Mouse (Mus musculus): Measurements from ENCODE around the gene Gm11639. TPM values are rescaled to one million over a fixed set of nuclear protein-coding genes. Genes with fewer than 3 reads are reported as not detected.

The Gm11639 gene
- polyA plus RNA-seq, 1 experiment from 2014 or later = not detected

DNA sequence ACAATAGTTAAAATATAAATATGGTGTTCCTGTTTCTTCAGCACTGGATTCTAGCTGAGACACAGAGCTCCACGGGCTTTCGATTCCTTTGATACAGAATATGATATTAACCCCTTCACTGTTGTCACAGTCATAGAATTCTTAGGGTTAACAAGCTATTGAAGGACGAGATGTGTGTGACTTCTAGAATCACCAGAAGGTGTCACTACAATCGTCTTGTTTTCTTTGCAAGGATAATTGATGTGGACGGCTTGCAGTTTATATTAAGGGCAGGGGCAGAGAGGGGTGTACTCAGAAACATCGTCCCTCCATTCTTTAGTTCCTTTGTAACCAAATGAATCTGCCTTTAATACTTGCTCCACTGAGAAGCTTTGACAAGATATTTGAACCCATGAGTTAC, 80.3 kb downstream of the Gm11639 start:
- no peak for DNase-seq (ENCODE audit: low spot score)
- no peaks in the 10 kb centered on the region for H3K4me1 ChIP-seq (replicated peaks; ENCODE audit: control insufficient read depth, insufficient read depth, low read length)
- H3K9ac ChIP-seq (ENCODE audit: low read depth, low read length) = no peak overlapping the region
- no peaks in the 10 kb centered on the region for H3K27me3 ChIP-seq (ENCODE audit: control insufficient read depth, insufficient read depth, low read length)
- no peak overlapping the region for H3K4me2 ChIP-seq (replicated peaks; ENCODE audit: low read depth, low read length)
- no peaks in the 10 kb centered on the region for H3K9me3 ChIP-seq (ENCODE audit: control insufficient read depth, low read length)
- H3K36me3 ChIP-seq (ENCODE audit: control insufficient read depth, insufficient read depth, low read length) = no peaks in the 10 kb centered on the region
- no peak overlapping the region for H3K4me3 ChIP-seq (ENCODE audit: low read depth, low read length)
- no peak overlapping the region for H3K27ac ChIP-seq (ENCODE audit: low read depth, low read length)
- WGBS = 42% methylated on average over 6 of the region's 6 CpGs
- no peak for ATAC-seq (ENCODE audit: low FRiP score)

DNA sequence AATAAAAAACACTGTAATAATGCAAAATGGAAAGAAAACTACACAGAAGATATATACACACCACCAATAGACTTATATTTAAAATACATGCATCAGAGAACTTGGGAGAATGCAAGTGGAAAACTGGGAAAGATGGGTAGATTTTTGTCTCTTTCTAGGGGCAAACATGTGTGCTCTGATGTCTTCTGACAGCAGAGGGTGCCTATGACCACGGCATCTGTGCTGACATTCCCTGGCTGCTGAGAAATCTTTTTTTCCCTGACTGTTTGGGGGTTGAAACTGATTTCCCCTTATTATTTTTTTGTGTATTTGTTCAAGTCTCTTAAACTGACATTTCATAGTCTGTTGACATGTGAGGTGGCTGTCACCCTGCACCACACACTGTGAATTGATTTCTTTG, 81.6 kb downstream of the Gm11639 start:
- Histone ChIP-seq H3K4me3 (ENCODE audit: low read depth, low read length) (no peak overlapping the region), H3K9me3 (ENCODE audit: control insufficient read depth, low read length) (no peaks in the 10 kb centered on the region), H3K4me2 (replicated peaks; ENCODE audit: low read depth, low read length) (no peak overlapping the region), H3K27ac (ENCODE audit: low read depth, low read length) (no peak overlapping the region), H3K27me3 (ENCODE audit: control insufficient read depth, insufficient read depth, low read length) (no peaks in the 10 kb centered on the region), H3K4me1 (replicated peaks; ENCODE audit: control insufficient read depth, insufficient read depth, low read length) (no peaks in the 10 kb centered on the region), H3K36me3 (ENCODE audit: control insufficient read depth, insufficient read depth, low read length) (no peaks in the 10 kb centered on the region), H3K9ac (ENCODE audit: low read depth, low read length) (no peak overlapping the region)
- DNase-seq (ENCODE audit: low spot score) (no peak), ATAC-seq (ENCODE audit: low FRiP score) (no peak)
- 69% methylated on average over 1 of the region's 1 CpGs for WGBS

DNA sequence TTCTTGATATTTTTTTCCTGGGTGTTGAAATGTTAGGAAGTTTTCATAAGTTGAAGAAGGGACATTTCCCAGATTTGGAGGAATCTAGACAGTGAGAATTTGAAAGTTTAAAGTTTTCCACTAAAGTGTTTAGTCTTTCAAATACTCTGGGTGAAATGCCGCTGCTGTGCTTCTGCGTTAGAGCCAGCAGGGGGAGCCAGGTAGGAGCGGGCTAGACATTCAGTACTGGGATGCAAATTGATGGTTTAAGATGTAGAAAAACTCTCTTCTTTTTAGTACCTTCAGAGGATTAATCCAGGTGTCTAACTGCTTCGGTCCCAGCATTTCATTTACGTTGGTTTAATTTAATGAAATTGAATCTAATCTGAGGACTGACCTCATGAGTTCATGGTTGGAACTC, 82.6 kb downstream of the Gm11639 start:
- Histone ChIP-seq H3K4me2 (replicated peaks; ENCODE audit: low read depth, low read length) (no peak overlapping the region), H3K27me3 (ENCODE audit: control insufficient read depth, insufficient read depth, low read length) (no peaks in the 10 kb centered on the region), H3K27ac (ENCODE audit: low read depth, low read length) (no peak overlapping the region), H3K36me3 (ENCODE audit: control insufficient read depth, insufficient read depth, low read length) (no peaks in the 10 kb centered on the region), H3K4me3 (ENCODE audit: low read depth, low read length) (no peak overlapping the region), H3K9ac (ENCODE audit: low read depth, low read length) (no peak overlapping the region), H3K9me3 (ENCODE audit: control insufficient read depth, low read length) (no peaks in the 10 kb centered on the region), H3K4me1 (replicated peaks; ENCODE audit: control insufficient read depth, insufficient read depth, low read length) (no peaks in the 10 kb centered on the region)
- 7% methylated on average over 5 of the region's 5 CpGs for WGBS
- DNase-seq (ENCODE audit: low spot score) (peak; percentile 63), ATAC-seq (ENCODE audit: low FRiP score) (no peak)

DNA sequence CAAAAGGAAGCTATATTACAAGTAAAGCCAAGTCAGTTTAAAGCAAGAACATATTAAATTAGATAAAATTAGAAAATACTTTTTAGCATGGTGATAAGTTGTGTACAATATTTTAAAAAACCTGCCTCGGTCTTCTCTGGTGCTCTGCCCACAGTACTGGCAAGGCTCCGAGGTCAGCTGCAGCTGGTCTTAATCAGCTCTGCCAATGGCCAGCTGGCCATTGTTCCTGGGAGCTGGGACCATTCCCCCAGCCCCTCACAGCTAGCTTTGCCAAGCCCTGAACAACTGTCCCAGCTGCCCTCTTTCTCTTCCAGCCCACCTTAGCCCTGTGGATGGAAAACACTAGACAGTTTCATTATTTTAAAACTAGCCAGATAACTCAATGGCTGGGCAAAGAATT, 93.3 kb downstream of the Gm11639 start:
- Histone ChIP-seq H3K27ac (ENCODE audit: low read depth, low read length) (no peak overlapping the region), H3K4me1 (replicated peaks; ENCODE audit: control insufficient read depth, insufficient read depth, low read length) (no peaks in the 10 kb centered on the region), H3K9me3 (ENCODE audit: control insufficient read depth, low read length) (no peaks in the 10 kb centered on the region), H3K27me3 (ENCODE audit: control insufficient read depth, insufficient read depth, low read length) (no peaks in the 10 kb centered on the region), H3K4me3 (ENCODE audit: low read depth, low read length) (no peak overlapping the region), H3K4me2 (replicated peaks; ENCODE audit: low read depth, low read length) (no peak overlapping the region), H3K9ac (ENCODE audit: low read depth, low read length) (no peak overlapping the region), H3K36me3 (ENCODE audit: control insufficient read depth, insufficient read depth, low read length) (no peaks in the 10 kb centered on the region)
- ATAC-seq (ENCODE audit: low FRiP score) (no peak), DNase-seq (ENCODE audit: low spot score) (no peak)
- WGBS = 89% methylated on average over 2 of the region's 2 CpGs

DNA sequence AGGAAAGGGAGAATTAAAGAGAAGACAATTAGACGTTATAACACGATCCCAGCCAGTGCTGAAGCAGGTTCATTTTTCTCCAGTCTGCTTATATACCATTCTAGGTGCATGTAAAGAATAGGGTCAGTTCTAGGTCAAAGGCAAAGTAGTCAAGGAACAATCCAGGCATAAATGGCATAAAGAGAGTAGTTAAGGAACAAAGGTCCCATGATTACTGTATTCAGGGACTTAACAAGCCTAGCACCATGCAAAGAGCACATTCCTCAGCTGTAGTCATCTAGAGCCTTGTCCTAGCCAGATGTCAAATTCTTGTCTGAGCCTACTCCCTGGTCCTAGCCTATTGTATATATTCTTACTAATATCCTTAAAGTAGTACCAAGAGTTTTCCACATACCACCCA, 259.2 kb downstream of the Gm11639 start:
- Histone ChIP-seq H3K4me3 (ENCODE audit: low read depth, low read length) (no peak overlapping the region), H3K4me2 (replicated peaks; ENCODE audit: low read depth, low read length) (no peak overlapping the region), H3K4me1 (replicated peaks; ENCODE audit: control insufficient read depth, insufficient read depth, low read length) (no peaks in the 10 kb centered on the region), H3K36me3 (ENCODE audit: control insufficient read depth, insufficient read depth, low read length) (no peaks in the 10 kb centered on the region), H3K9me3 (ENCODE audit: control insufficient read depth, low read length) (no peaks in the 10 kb centered on the region), H3K27ac (ENCODE audit: low read depth, low read length) (no peak overlapping the region), H3K9ac (ENCODE audit: low read depth, low read length) (no peak overlapping the region), H3K27me3 (ENCODE audit: control insufficient read depth, insufficient read depth, low read length) (no peaks in the 10 kb centered on the region)
- no peak for DNase-seq (ENCODE audit: low spot score)
- no peak for ATAC-seq (ENCODE audit: low FRiP score)
- WGBS = 76% methylated on average over 2 of the region's 2 CpGs

DNA sequence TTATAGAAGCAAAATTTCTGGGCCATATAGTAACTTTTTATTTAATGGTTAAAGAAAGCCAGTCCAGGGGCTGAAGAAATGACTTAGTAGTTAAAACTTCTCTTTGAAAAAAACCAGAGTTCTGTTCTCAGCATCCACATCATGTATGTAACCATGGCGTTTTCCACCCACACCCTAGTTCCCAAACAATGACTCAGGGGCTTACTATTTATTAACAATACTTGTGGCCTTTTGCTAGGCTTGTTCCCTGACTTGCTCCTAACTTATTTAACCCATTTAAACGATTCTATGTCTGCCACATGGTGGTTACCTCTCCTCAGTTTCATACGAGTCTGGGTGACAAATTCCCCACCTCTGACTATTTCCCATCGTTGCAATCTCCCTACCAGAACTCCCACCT, 266.8 kb downstream of the Gm11639 start:
- no peak for DNase-seq (ENCODE audit: low spot score)
- Histone ChIP-seq H3K36me3 (ENCODE audit: control insufficient read depth, insufficient read depth, low read length) (no peaks in the 10 kb centered on the region), H3K9ac (ENCODE audit: low read depth, low read length) (no peak overlapping the region), H3K4me2 (replicated peaks; ENCODE audit: low read depth, low read length) (no peak overlapping the region), H3K4me3 (ENCODE audit: low read depth, low read length) (no peak overlapping the region), H3K27me3 (ENCODE audit: control insufficient read depth, insufficient read depth, low read length) (no peaks in the 10 kb centered on the region), H3K4me1 (replicated peaks; ENCODE audit: control insufficient read depth, insufficient read depth, low read length) (no peaks in the 10 kb centered on the region), H3K9me3 (ENCODE audit: control insufficient read depth, low read length) (no peaks in the 10 kb centered on the region), H3K27ac (ENCODE audit: low read depth, low read length) (no peak overlapping the region)
- ATAC-seq (ENCODE audit: low FRiP score) = no peak
- 78% methylated on average over 4 of the region's 4 CpGs for WGBS

DNA sequence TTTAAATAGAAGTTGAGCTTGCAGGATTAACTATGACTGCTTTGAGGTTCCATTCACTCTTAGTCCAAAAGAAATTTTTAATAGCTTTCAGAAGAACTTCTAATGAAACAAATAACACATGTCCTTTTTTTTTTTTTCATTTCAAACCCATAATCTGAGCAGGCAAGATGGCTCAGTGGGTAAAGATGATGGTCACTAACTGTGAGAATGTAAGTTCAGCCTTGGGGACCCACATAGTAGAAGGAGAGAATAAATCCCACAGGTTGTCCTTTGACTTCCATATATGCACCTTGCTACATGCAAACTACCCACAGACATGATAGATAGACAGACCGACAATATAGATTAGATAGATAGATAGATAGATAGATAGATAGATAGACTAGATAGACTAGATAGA, 282.4 kb downstream of the Gm11639 start:
- H3K9ac ChIP-seq (ENCODE audit: low read depth, low read length) = no peak overlapping the region
- H3K4me2 ChIP-seq (replicated peaks; ENCODE audit: low read depth, low read length) = no peak overlapping the region
- no peaks in the 10 kb centered on the region for H3K27me3 ChIP-seq (ENCODE audit: control insufficient read depth, insufficient read depth, low read length)
- H3K9me3 ChIP-seq (ENCODE audit: control insufficient read depth, low read length) = no peaks in the 10 kb centered on the region
- WGBS = 97% methylated on average over 1 of the region's 1 CpGs
- no peaks in the 10 kb centered on the region for H3K36me3 ChIP-seq (ENCODE audit: control insufficient read depth, insufficient read depth, low read length)
- no peaks in the 10 kb centered on the region for H3K4me1 ChIP-seq (replicated peaks; ENCODE audit: control insufficient read depth, insufficient read depth, low read length)
- no peak for DNase-seq (ENCODE audit: low spot score)
- H3K27ac ChIP-seq (ENCODE audit: low read depth, low read length) = no peak overlapping the region
- no peak overlapping the region for H3K4me3 ChIP-seq (ENCODE audit: low read depth, low read length)
- no peak for ATAC-seq (ENCODE audit: low FRiP score)

DNA sequence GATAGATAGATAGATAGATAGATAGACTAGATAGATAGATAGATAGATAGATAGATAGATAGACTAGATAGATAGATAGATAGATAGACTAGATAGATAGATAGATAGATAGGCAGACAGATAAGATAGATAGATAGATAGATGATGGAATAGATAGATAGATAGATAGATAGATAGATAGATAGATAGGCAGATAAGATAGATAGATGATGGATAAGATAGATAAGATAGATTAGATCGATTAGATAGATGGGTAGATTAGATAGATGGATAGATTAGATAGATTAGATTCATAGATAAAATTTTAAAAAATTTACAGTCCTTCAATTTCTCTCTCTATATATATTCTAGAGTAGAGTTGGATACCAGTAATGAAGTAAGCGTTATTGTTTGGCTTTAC, 282.9 kb downstream of the Gm11639 start:
- H3K4me1 ChIP-seq (replicated peaks; ENCODE audit: control insufficient read depth, insufficient read depth, low read length) = no peaks in the 10 kb centered on the region
- no peak overlapping the region for H3K9ac ChIP-seq (ENCODE audit: low read depth, low read length)
- no peak overlapping the region for H3K4me3 ChIP-seq (ENCODE audit: low read depth, low read length)
- no peak for ATAC-seq (ENCODE audit: low FRiP score)
- WGBS = 94% methylated on average over 2 of the region's 2 CpGs
- no peaks in the 10 kb centered on the region for H3K36me3 ChIP-seq (ENCODE audit: control insufficient read depth, insufficient read depth, low read length)
- H3K27me3 ChIP-seq (ENCODE audit: control insufficient read depth, insufficient read depth, low read length) = no peaks in the 10 kb centered on the region
- no peaks in the 10 kb centered on the region for H3K9me3 ChIP-seq (ENCODE audit: control insufficient read depth, low read length)
- no peak overlapping the region for H3K27ac ChIP-seq (ENCODE audit: low read depth, low read length)
- no peak for DNase-seq (ENCODE audit: low spot score)
- H3K4me2 ChIP-seq (replicated peaks; ENCODE audit: low read depth, low read length) = no peak overlapping the region

DNA sequence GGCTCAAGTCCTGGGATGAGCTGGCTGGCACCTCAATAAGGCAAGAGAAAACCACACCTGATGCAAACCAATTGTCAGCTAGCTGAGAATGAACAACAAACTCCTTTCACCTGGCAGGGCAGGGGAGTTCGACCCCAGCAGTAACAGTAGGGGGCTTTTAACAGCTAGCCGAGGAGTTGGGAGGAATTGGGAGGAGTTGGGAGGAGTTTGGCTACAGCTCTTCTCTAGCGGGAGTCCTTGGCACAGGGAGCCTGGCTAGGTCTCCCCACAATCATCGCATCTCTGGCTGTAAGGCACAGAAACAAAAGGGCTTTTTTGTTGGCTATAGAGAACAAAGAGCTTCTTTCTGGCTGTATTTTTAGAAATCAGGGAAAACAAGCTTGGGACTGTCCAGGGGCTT, 285.8 kb downstream of the Gm11639 start:
- DNase-seq (ENCODE audit: low spot score) (no peak), ATAC-seq (ENCODE audit: low FRiP score) (no peak)
- H3K4me2 ChIP-seq (replicated peaks; ENCODE audit: low read depth, low read length) = no peak overlapping the region
- no peak overlapping the region for H3K4me3 ChIP-seq (ENCODE audit: low read depth, low read length)
- no peak overlapping the region for H3K9ac ChIP-seq (ENCODE audit: low read depth, low read length)
- no peak overlapping the region for H3K27ac ChIP-seq (ENCODE audit: low read depth, low read length)
- no peaks in the 10 kb centered on the region for H3K4me1 ChIP-seq (replicated peaks; ENCODE audit: control insufficient read depth, insufficient read depth, low read length)
- H3K36me3 ChIP-seq (ENCODE audit: control insufficient read depth, insufficient read depth, low read length) = no peaks in the 10 kb centered on the region
- whole genome bisulfite sequencing = 2% methylated on average over 4 of the region's 4 CpGs
- H3K27me3 ChIP-seq (ENCODE audit: control insufficient read depth, insufficient read depth, low read length) = no peaks in the 10 kb centered on the region
- no peaks in the 10 kb centered on the region for H3K9me3 ChIP-seq (ENCODE audit: control insufficient read depth, low read length)
